Mouse (Mus musculus): ENCODE results near the gene Herc4.

DNA sequence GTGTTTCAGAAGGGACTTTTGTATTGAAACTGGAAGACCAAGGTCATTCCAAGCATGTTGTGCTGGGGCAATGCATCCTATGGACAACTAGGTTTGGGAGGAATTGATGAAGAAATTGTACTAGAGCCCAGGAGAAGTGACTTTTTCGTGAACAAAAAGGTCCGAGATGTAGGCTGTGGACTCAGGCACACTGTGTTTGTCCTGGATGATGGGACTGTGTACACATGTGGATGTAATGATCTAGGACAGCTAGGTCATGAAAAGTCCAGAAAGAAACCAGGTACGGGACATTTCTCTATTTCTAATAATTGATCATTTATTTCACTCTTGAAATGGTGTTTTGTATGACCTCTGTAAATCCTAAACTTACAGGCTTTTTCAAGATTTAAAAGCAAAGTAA lies 2.2 kb downstream of the Herc4 start:
- no peak for TF ChIP-seq GATA1 (IDR thresholded peaks at IDR 0.05; ENCODE audit: low read length)
- no peak for TF ChIP-seq TAL1 (IDR thresholded peaks at IDR 0.05; ENCODE audit: low read length)

Measured in erythroblast, embryonic 14.5 days (primary cell).